Mouse (Mus musculus) spleen, postnatal 0 days (tissue): ENCODE data around the gene Zcchc4. TPM values are rescaled to one million over a fixed set of nuclear protein-coding genes. Genes with fewer than 3 reads are reported as not detected.

Source experiments
- polyA plus RNA-seq: library from polyadenylated mRNA; unstranded; fragments of >200 nt; fragmentation: Nextera tagmentation; extraction: Ambion mirVana; gene quantifications from 2 replicates; pipeline ENCODE4 v1.2.1, GENCODE M21; 2015

Zcchc4 gene
- 8.3 and 9.9 TPM in 2 replicates for polyA plus RNA-seq

DNA sequence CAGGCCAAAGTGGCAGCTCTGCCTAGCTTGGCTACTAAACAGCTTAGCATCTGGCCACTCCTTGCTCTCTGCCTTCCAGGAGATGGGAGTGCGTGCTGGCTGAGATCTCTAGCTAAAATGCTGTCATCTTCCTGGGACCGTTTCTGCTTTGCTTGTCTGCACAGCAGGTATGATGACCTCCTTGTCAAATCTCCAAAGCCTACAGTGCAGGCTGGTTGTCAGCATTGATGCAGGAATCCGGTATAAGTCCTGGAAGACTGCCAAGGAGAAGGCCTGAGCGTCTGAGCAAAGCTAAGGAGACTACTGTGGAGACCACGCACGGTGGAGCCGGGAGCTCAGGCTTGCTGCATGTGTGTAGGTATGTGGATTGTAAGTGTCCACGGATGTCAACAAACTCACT is at the start of gene Zcchc4:
Gene Zcchc4, plus strand, starts transcription at position 173 of the 400 bp plus-strand sequence.

DNA sequence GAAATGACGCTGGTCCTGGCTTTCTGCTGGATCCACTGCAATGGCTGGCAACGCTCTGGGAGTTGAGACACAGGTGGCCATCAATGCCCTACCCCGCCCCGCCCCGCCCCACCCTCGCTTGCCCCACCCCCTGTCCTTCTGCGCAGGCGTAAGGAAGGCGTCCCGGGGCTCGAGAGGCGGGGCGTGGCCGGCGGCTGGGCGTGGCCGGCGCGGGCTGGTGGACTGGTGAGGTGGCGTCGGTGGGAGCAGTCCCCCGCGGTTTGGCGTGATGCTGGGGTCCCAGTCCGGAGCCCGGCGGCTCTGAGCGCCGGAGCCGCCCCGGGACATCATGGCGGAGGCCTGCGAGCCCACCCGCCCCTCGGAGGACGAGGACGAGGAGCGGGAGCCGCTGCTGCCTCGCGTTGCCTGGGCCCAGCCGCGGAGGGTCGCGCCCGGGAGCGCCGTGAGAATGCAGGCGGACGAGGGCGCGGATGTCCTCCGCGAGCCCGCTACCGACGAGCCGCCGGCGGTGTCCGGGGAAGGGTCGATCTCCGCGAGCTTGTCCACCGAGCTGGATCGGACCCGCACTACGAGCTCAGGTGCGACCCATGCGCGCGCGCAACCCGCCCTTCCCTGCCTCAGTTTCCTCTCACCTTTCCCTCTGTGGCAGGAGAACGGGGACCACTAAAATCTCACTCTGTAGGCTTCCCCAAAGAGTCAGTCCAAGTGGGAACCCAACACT is 33.7 kb upstream of the Zcchc4 start, which contains the start of gene Pi4k2b:
Gene Pi4k2b, plus strand, starts transcription at position 184 of the 721 bp plus-strand sequence.

GRCm38 (mm10) chr5:52833761-52834274 is 58.6 kb downstream of the Zcchc4 start, which contains the start of gene Anapc4:
Anapc4 (plus strand) TSS chr5:52834012.

Other genes with a start within 250 kb of the Zcchc4 start
- gene Lgi2, start 208.9 kb upstream of the Zcchc4 start, polyA plus RNA-seq: 0.53 and 0.81 TPM in 2 replicates
- gene Sepsecs, start 105.7 kb upstream of the Zcchc4 start, polyA plus RNA-seq: 5.3 and 5.4 TPM in 2 replicates
- 23.6 and 25.8 TPM in 2 replicates for gene Pi4k2b, start 33.8 kb upstream of the Zcchc4 start, polyA plus RNA-seq
- gene Anapc4, start 58.6 kb downstream of the Zcchc4 start, polyA plus RNA-seq: 31.7 and 35.5 TPM in 2 replicates